In the genomic region with DNA sequence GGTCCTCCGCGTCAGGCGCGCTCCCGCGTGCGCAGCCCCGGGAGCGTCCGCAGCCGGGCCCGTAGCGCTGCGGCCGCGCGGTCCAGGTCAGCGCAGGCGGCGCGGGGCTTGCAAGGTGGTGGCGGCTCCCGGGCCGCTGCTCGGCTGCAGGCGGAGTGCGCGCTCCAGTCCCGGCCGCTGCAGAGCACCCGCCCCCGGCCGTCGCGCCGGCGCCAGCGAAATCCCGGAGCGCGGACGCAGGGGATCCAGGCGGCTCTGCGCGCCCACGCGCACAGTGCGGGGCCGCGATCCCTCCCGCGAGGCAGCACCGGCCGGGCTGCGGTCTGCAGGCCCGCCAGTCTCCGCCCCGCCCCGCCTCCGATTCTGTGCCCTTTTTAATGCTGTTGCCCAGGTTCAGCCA, we compare ENCODE assay signal across 8 mouse cellular contexts. TPM values are rescaled to one million over a fixed set of nuclear protein-coding genes. Genes with fewer than 3 reads are reported as not detected.
DNase-seq lines count a peak whose midpoint lies in the region; ATAC-seq and TF ChIP-seq lines count a peak whose summit lies in the region.

Gene Prickle1, minus strand, starts transcription at position 146 of the 400 bp plus-strand sequence.

- whole genome bisulfite sequencing in heart, embryonic 11.5 days (ENCODE audit: insufficient replicate concordance) = 0% methylated on average over 50 of the region's 60 CpGs
- 0% methylated on average over 60 of the region's 60 CpGs for WGBS in kidney, embryonic 15.5 days
- WGBS in liver, adult 2 months = under 1% methylated on average over 58 of the region's 60 CpGs

- H3K9me3 ChIP-seq in heart, embryonic 11.5 days (replicated peaks; ENCODE audit: control insufficient read depth, low read length) = no peaks in the 10 kb centered on the region
- no peaks in the 10 kb centered on the region for H3K9me3 ChIP-seq in kidney, embryonic 15.5 days (replicated peaks)

- no peak for TF ChIP-seq CTCF in embryonic fibroblast, embryonic 13.5 days (IDR thresholded peaks at IDR 0.05; ENCODE audit: borderline replicate concordance, insufficient read depth, low read length)
- no peak for TF ChIP-seq CTCF in liver, adult 2 months (IDR thresholded peaks at IDR 0.05; ENCODE audit: low read depth, low read length)

- no peaks in the 10 kb centered on the region for H3K27me3 ChIP-seq in heart, embryonic 11.5 days (ENCODE audit: control insufficient read depth, insufficient read depth, low read length)
- H3K27me3 ChIP-seq in kidney, embryonic 15.5 days = no peaks in the 10 kb centered on the region
- H3K27me3 ChIP-seq in liver, adult 2 months (ENCODE audit: control insufficient read depth, insufficient read depth, low read length) = no peaks in the 10 kb centered on the region
- no peaks in the 10 kb centered on the region for H3K27me3 ChIP-seq in splenic B cell, adult 2 months (ENCODE audit: control insufficient read depth, insufficient read depth, low read length, poor library complexity, severe bottlenecking)

- DNase-seq in B cell, adult 2 months = peak; percentile 3 to 13
- DNase-seq in brain, adult 2 months (ENCODE audit: low read depth, low spot score) = peak; percentile 97
- peak; percentile 60 for DNase-seq in liver, adult 2 months (ENCODE audit: extremely low read depth, low read depth, low spot score)
- peak; percentile 84 for DNase-seq in naive thymus-derived CD4-positive, alpha-beta T cell, adult 2 months (ENCODE audit: low read depth)
- peak; percentile 8 for DNase-seq in splenic B cell, adult 2 months (ENCODE audit: low read depth, low spot score)

- H3K4me2 ChIP-seq in heart, embryonic 11.5 days = peak within 1 kb of the TSS; percentile 84
- peak within 1 kb of the TSS; percentile 92 for H3K4me2 ChIP-seq in kidney, embryonic 15.5 days

- no peaks in the 10 kb centered on the region for H3K36me3 ChIP-seq in heart, embryonic 11.5 days (ENCODE audit: control insufficient read depth, insufficient read depth, low read length)
- H3K36me3 ChIP-seq in kidney, embryonic 15.5 days = no peaks in the 10 kb centered on the region
- no peaks in the 10 kb centered on the region for H3K36me3 ChIP-seq in liver, adult 2 months (ENCODE audit: control insufficient read depth, insufficient read depth, low read length)
- H3K36me3 ChIP-seq in splenic B cell, adult 2 months (ENCODE audit: control insufficient read depth, insufficient read depth, low read length, poor library complexity, severe bottlenecking) = no peaks in the 10 kb centered on the region

- peaks cover 3% of the 10 kb centered on the region for H3K4me1 ChIP-seq in embryonic fibroblast, embryonic 13.5 days (ENCODE audit: control insufficient read depth, insufficient read depth, low read length)
- peaks cover 37% of the 10 kb centered on the region for H3K4me1 ChIP-seq in heart, embryonic 11.5 days (ENCODE audit: control insufficient read depth, insufficient read depth, low read length)
- H3K4me1 ChIP-seq in kidney, embryonic 15.5 days = peaks cover 51% of the 10 kb centered on the region
- 0 out of 2 replicates have a peak, but pooled peaks cover 2% of the 10 kb centered on the region for H3K4me1 ChIP-seq in liver, adult 2 months (ENCODE audit: control insufficient read depth, insufficient read depth, low read length)

- H3K9ac ChIP-seq in heart, embryonic 11.5 days (ENCODE audit: low read depth, low read length) = peak within 1 kb of the TSS; percentile 98
- H3K9ac ChIP-seq in kidney, embryonic 15.5 days = peak within 1 kb of the TSS; percentile 97
- H3K9ac ChIP-seq in liver, adult 2 months (ENCODE audit: low read depth, low read length) = peak within 1 kb of the TSS; percentile 77

- no peaks in the 10 kb centered on the region for H3K79me2 ChIP-seq in liver, adult 2 months (ENCODE audit: control insufficient read depth, insufficient read depth, low read length)

- H3K27ac ChIP-seq in embryonic fibroblast, embryonic 13.5 days (ENCODE audit: insufficient read depth, low read length) = peak within 1 kb of the TSS; percentile 67
- peak within 1 kb of the TSS; percentile 92 for H3K27ac ChIP-seq in heart, embryonic 11.5 days (ENCODE audit: low read depth, low read length)
- peak within 1 kb of the TSS; percentile 96 for H3K27ac ChIP-seq in kidney, embryonic 15.5 days
- H3K27ac ChIP-seq in liver, adult 2 months (replicated peaks; ENCODE audit: insufficient read depth, low read depth, low read length) = peak within 1 kb of the TSS; percentile 47

- H3K4me3 ChIP-seq in embryonic fibroblast, embryonic 13.5 days (ENCODE audit: insufficient read depth, low read length) = peak within 1 kb of the TSS; percentile 70
- H3K4me3 ChIP-seq in heart, embryonic 11.5 days (ENCODE audit: low read depth, low read length) = peak within 1 kb of the TSS; percentile 96
- H3K4me3 ChIP-seq in kidney, embryonic 15.5 days (replicated peaks) = peak within 1 kb of the TSS; percentile 89
- H3K4me3 ChIP-seq in liver, adult 2 months (ENCODE audit: insufficient read depth, low read depth, low read length) = peak within 1 kb of the TSS; percentile 80

- peak; percentile 77 for TF ChIP-seq POLR2A in embryonic fibroblast, embryonic 13.5 days (IDR thresholded peaks at IDR 0.05; ENCODE audit: low read depth, low read length)
- peak; percentile 59; the same call in 1 of the 2 replicates for TF ChIP-seq POLR2A in liver, adult 2 months (IDR thresholded peaks at IDR 0.05; ENCODE audit: extremely low read depth, insufficient read depth, low read length)

- peak; percentile 87 for ATAC-seq in heart, embryonic 11.5 days (replicated peaks; ENCODE audit: insufficient number of reproducible peaks, low FRiP score, low TSS enrichment)
- ATAC-seq in kidney, embryonic 15.5 days (replicated peaks; ENCODE audit: low FRiP score) = peak; percentile 93

RNA-seq across cellular contexts. Expression of gene Prickle1, which starts in this region (rescaled TPM):
- polyA plus RNA-seq in embryonic fibroblast, embryonic 13.5 days (2011; ENCODE audit: insufficient read length, low read depth, missing spikeins) = 14.2 and 22.7 TPM in 2 replicates
- 29.5 and 37.3 TPM in 2 replicates for polyA plus RNA-seq in heart, embryonic 11.5 days (2014; fragmentation: Nextera tagmentation; extraction: Ambion mirVana)
- 24.3 and 27.0 TPM in 2 replicates for polyA plus RNA-seq in kidney, embryonic 15.5 days (2015; fragmentation: Nextera tagmentation; extraction: Ambion mirVana)
- 1.9 and 2.6 TPM in 2 replicates for total RNA-seq in liver, adult 2 months (2014; rRNA removed)
- polyA plus RNA-seq in liver, adult 2 months (2012; rRNA removed) = 1.2 and 1.5 TPM in 2 replicates

Comparison
In these comparisons a context has a peak if more than half of its experiments do, and no peak if none do; other contexts are left out.
1. Peak in every context shown above with its lines: DNase-seq, ATAC-seq, H3K4me3 ChIP-seq and H3K27ac ChIP-seq.
2. DNase-seq: peak in every context shown above with its lines; median percentile 97 in brain, adult 2 months; 84 in naive thymus-derived CD4-positive, alpha-beta T cell, adult 2 months; 60 in liver, adult 2 months; 8 in B cell, adult 2 months; 8 in splenic B cell, adult 2 months.